Mouse (Mus musculus): ENCODE data around the gene Rnf144a. TPM values are rescaled to one million over a fixed set of nuclear protein-coding genes. Genes with fewer than 3 reads are reported as not detected.

Rnf144a gene
- polyA plus RNA-seq, 1 experiment = 12.0 TPM

DNA sequence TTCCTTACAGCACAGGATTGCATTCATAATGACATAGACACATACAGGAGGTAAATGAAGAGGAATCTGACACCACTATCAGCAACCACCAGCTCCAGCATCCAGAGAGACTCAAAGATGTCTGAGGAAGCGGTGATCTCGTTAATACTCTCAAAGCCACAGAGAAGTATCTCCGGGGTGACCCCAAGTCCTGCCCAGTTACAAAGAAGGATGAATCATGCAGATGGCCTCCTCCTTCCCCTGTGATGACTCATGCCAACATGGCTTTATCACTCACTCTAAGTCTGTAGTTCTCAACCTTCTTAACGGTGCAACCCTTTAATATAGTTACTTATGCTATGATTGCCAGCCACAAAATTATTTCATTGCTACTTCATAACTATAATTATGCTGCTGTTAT lies 74.4 kb downstream of the Rnf144a start:
- no peaks in the 10 kb centered on the region for H3K36me3 ChIP-seq (ENCODE audit: control insufficient read depth, insufficient read depth, low read length)
- 87% methylated on average over 4 of the region's 4 CpGs for WGBS
- no peak overlapping the region for H3K27ac ChIP-seq (ENCODE audit: control insufficient read depth, insufficient read depth, low read length)
- TF ChIP-seq POLR2A (IDR thresholded peaks at IDR 0.05; ENCODE audit: control insufficient read depth, extremely low read depth, insufficient read depth, low read length, poor library complexity) (no peak), CTCF (IDR thresholded peaks at IDR 0.05; ENCODE audit: borderline replicate concordance, control insufficient read depth, extremely low read depth, insufficient read depth, low read length, poor library complexity) (no peak)
- no peak for DNase-seq
- H3K4me3 ChIP-seq (ENCODE audit: control insufficient read depth, insufficient read depth, low read length) = no peak overlapping the region
- peaks cover 10% of the 10 kb centered on the region for H3K4me1 ChIP-seq (replicated peaks; ENCODE audit: control insufficient read depth, insufficient read depth, low read length)
- H3K27me3 ChIP-seq (ENCODE audit: control insufficient read depth, insufficient read depth, low read length) = no peaks in the 10 kb centered on the region

DNA sequence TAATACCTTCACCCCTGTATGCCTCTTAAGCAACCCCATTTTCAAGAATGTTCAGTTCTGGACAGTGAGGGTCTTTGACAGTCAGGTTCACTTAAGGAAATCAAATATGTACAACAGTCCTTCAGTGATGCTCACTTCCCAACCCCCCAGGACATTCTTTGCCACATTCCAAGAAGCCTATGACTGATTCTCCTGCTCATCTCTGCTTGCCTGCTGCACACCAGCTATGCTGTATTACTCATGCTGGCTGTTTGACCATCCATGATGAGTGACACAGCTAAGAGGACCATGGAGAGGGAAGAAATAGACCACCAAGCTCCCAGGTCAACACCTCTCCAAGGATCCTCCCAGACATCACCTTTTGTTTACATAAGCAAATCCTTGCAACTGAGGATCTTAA lies 75.2 kb downstream of the Rnf144a start:
- no peak for DNase-seq
- Histone ChIP-seq H3K27ac (ENCODE audit: control insufficient read depth, insufficient read depth, low read length) (no peak overlapping the region), H3K36me3 (ENCODE audit: control insufficient read depth, insufficient read depth, low read length) (no peaks in the 10 kb centered on the region), H3K27me3 (ENCODE audit: control insufficient read depth, insufficient read depth, low read length) (no peaks in the 10 kb centered on the region), H3K4me1 (replicated peaks; ENCODE audit: control insufficient read depth, insufficient read depth, low read length) (peaks cover 10% of the 10 kb centered on the region), H3K4me3 (ENCODE audit: control insufficient read depth, insufficient read depth, low read length) (no peak overlapping the region)
- TF ChIP-seq CTCF (IDR thresholded peaks at IDR 0.05; ENCODE audit: borderline replicate concordance, control insufficient read depth, extremely low read depth, insufficient read depth, low read length, poor library complexity) (no peak), POLR2A (IDR thresholded peaks at IDR 0.05; ENCODE audit: control insufficient read depth, extremely low read depth, insufficient read depth, low read length, poor library complexity) (no peak)

DNA sequence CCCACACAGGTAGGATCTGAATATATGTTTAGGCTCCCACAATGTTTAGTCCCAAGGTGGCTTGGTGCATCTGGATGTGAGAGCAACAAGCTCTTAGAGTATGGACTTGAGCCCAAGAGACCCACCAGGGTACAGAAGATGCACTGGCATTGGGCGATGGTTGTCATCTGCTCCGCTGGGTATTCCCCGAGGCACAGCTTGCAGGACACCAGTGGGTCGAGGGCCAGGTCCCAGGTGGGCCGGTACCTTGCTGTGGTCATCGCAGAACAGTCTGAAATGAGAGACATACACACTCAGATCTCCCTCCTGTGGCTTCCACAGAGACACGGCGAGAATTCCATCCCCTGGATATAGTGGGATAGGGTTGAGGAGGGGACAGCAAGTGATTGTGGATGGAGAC lies 75.9 kb downstream of the Rnf144a start:
- DNase-seq = no peak
- Histone ChIP-seq H3K27ac (ENCODE audit: control insufficient read depth, insufficient read depth, low read length) (no peak overlapping the region), H3K27me3 (ENCODE audit: control insufficient read depth, insufficient read depth, low read length) (no peaks in the 10 kb centered on the region), H3K36me3 (ENCODE audit: control insufficient read depth, insufficient read depth, low read length) (no peaks in the 10 kb centered on the region), H3K4me3 (ENCODE audit: control insufficient read depth, insufficient read depth, low read length) (no peak overlapping the region), H3K4me1 (replicated peaks; ENCODE audit: control insufficient read depth, insufficient read depth, low read length) (peaks cover 10% of the 10 kb centered on the region)
- 97% methylated on average over 8 of the region's 8 CpGs for WGBS
- TF ChIP-seq CTCF (IDR thresholded peaks at IDR 0.05; ENCODE audit: borderline replicate concordance, control insufficient read depth, extremely low read depth, insufficient read depth, low read length, poor library complexity) = no peak
- TF ChIP-seq POLR2A (IDR thresholded peaks at IDR 0.05; ENCODE audit: control insufficient read depth, extremely low read depth, insufficient read depth, low read length, poor library complexity) = no peak

DNA sequence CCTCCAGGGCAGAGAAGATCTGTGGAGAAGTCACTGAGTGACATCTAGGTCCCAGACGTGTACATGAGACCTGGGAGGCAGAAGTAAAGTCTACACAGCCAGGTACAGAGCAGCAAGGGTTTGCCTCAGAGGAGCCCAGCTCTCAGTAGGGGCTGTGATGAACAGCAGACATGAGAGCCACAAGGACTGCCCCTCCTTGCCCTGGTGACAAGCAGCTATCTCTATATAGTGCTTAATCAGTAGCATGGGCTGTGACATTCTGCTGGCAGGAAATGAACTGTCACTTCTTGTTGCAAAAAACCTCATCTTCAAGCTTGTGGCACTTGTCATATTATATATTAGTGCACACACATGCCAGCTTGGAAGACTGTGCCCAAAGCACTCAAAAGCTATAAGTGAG lies 81.4 kb downstream of the Rnf144a start:
- TF ChIP-seq POLR2A (IDR thresholded peaks at IDR 0.05; ENCODE audit: control insufficient read depth, extremely low read depth, insufficient read depth, low read length, poor library complexity) = no peak
- no peak for TF ChIP-seq CTCF (IDR thresholded peaks at IDR 0.05; ENCODE audit: borderline replicate concordance, control insufficient read depth, extremely low read depth, insufficient read depth, low read length, poor library complexity)
- no peaks in the 10 kb centered on the region for H3K36me3 ChIP-seq (ENCODE audit: control insufficient read depth, insufficient read depth, low read length)
- DNase-seq = no peak
- no peaks in the 10 kb centered on the region for H3K27me3 ChIP-seq (ENCODE audit: control insufficient read depth, insufficient read depth, low read length)
- H3K4me1 ChIP-seq (replicated peaks; ENCODE audit: control insufficient read depth, insufficient read depth, low read length) = no peaks in the 10 kb centered on the region
- H3K4me3 ChIP-seq (ENCODE audit: control insufficient read depth, insufficient read depth, low read length) = no peak overlapping the region
- 100% methylated on average over 1 of the region's 1 CpGs for WGBS
- H3K27ac ChIP-seq (ENCODE audit: control insufficient read depth, insufficient read depth, low read length) = no peak overlapping the region

DNA sequence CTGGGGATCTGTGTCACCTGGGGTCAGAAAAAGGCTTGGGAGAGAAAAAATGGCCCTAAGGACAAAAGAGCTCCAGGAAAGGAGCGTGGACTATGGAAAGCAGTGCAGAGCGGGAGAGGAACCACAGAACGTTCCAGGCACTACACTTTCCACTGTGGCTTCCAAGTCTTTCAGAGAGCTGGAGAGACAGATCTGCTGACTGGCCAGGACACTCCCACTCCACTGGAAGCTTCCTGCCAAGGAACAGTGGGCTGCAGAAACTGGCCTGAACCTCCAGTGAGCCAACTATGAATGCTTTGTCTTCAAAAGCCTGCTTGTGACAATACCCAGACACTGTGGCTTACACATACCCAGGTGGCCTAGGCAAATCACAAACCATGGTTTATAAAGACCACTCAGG lies 84.0 kb downstream of the Rnf144a start:
- no peak overlapping the region for H3K27ac ChIP-seq (ENCODE audit: control insufficient read depth, insufficient read depth, low read length)
- no peaks in the 10 kb centered on the region for H3K27me3 ChIP-seq (ENCODE audit: control insufficient read depth, insufficient read depth, low read length)
- no peaks in the 10 kb centered on the region for H3K4me1 ChIP-seq (replicated peaks; ENCODE audit: control insufficient read depth, insufficient read depth, low read length)
- DNase-seq = no peak
- TF ChIP-seq POLR2A (IDR thresholded peaks at IDR 0.05; ENCODE audit: control insufficient read depth, extremely low read depth, insufficient read depth, low read length, poor library complexity) = no peak
- TF ChIP-seq CTCF (IDR thresholded peaks at IDR 0.05; ENCODE audit: borderline replicate concordance, control insufficient read depth, extremely low read depth, insufficient read depth, low read length, poor library complexity) = no peak
- H3K4me3 ChIP-seq (ENCODE audit: control insufficient read depth, insufficient read depth, low read length) = no peak overlapping the region
- H3K36me3 ChIP-seq (ENCODE audit: control insufficient read depth, insufficient read depth, low read length) = no peaks in the 10 kb centered on the region
- whole genome bisulfite sequencing = 96% methylated on average over 3 of the region's 3 CpGs

DNA sequence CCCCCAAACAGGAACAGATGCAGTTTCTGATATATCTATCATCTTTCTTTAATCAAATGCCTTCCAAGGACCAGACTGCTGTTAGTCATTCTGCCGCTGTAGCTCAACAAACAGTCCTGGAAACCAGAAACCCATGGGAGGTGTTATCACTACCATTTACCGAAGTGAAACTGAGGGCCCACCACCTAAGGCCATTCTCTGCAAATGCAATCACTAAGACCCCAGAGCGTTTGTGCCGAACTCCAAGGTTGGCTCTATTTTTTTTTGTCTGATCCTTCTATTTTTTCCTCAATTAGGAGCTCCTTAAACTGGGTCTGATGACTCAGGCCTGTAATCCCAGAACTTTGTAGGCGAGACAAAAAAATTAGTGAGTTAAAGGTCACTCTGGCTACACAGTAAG lies 85.3 kb downstream of the Rnf144a start:
- WGBS = 96% methylated on average over 5 of the region's 5 CpGs
- no peak for TF ChIP-seq CTCF (IDR thresholded peaks at IDR 0.05; ENCODE audit: borderline replicate concordance, control insufficient read depth, extremely low read depth, insufficient read depth, low read length, poor library complexity)
- H3K27me3 ChIP-seq (ENCODE audit: control insufficient read depth, insufficient read depth, low read length) = no peaks in the 10 kb centered on the region
- no peak overlapping the region for H3K4me3 ChIP-seq (ENCODE audit: control insufficient read depth, insufficient read depth, low read length)
- H3K4me1 ChIP-seq (replicated peaks; ENCODE audit: control insufficient read depth, insufficient read depth, low read length) = no peaks in the 10 kb centered on the region
- no peak for DNase-seq
- H3K36me3 ChIP-seq (ENCODE audit: control insufficient read depth, insufficient read depth, low read length) = no peaks in the 10 kb centered on the region
- H3K27ac ChIP-seq (ENCODE audit: control insufficient read depth, insufficient read depth, low read length) = no peak overlapping the region

DNA sequence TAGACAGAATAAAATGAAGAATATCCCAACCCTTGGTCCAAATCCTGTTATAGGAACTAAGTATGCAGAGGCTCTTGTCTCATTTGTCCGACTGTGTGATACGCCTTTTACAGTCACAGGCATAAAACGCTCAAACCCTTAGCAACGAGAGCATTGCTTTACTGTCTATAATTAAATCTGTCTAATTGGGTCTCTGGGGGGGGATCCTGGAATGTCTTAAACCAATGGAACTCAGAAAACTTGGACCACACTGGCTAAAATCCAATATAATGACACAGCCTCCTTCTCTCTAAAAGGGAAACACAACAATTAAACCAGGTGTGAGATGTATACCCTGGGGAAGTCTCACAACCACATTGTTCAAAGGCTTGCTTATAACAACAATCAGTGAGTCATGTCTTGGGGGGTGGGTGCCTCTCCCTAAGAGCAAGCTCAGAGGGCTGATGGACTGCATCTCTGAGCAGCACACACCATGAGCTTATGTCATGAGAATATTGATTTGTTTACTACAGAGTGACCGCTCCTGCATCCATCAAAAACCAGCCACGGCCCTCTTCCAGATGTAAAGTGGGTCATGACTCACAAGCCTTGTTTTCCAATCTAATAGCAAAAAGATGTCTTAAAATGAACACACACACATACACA lies 85.9 kb downstream of the Rnf144a start:
- no peak overlapping the region for H3K27ac ChIP-seq (ENCODE audit: control insufficient read depth, insufficient read depth, low read length)
- H3K36me3 ChIP-seq (ENCODE audit: control insufficient read depth, insufficient read depth, low read length) = no peaks in the 10 kb centered on the region
- 97% methylated on average over 6 of the region's 6 CpGs for WGBS
- TF ChIP-seq POLR2A (IDR thresholded peaks at IDR 0.05; ENCODE audit: control insufficient read depth, extremely low read depth, insufficient read depth, low read length, poor library complexity) (no peak), CTCF (IDR thresholded peaks at IDR 0.05; ENCODE audit: borderline replicate concordance, control insufficient read depth, extremely low read depth, insufficient read depth, low read length, poor library complexity) (no peak)
- no peaks in the 10 kb centered on the region for H3K4me1 ChIP-seq (replicated peaks; ENCODE audit: control insufficient read depth, insufficient read depth, low read length)
- no peaks in the 10 kb centered on the region for H3K27me3 ChIP-seq (ENCODE audit: control insufficient read depth, insufficient read depth, low read length)
- no peak overlapping the region for H3K4me3 ChIP-seq (ENCODE audit: control insufficient read depth, insufficient read depth, low read length)
- no peak for DNase-seq
